Mouse (Mus musculus) kidney, embryonic 14.5 days (tissue): ENCODE measurements around the gene Gsc2. TPM values are rescaled to one million over a fixed set of nuclear protein-coding genes. Genes with fewer than 3 reads are reported as not detected.
"Not testable (repeated sequence)": the region's sequence is repeated elsewhere in the genome, so short reads cannot be mapped to it uniquely, and the experiment has no call there.

Source experiments
- ATAC-seq: fragments of 200-750 bp; cut with Nextera tagmentation; 2 replicates; pipeline ENCODE4 v1.8.0; 2017; ENCODE audit warnings: moderate number of reproducible peaks, mild to moderate bottlenecking, moderate TSS enrichment, moderate library complexity; ENCODE audit not compliant: low FRiP score, low TSS enrichment
- H3K27ac ChIP-seq: fragments of 300-500 bp; sonication (generic); 2 replicates; pipeline ENCODE4 v1.5.1; 2014; ENCODE audit warnings: low read depth, mild to moderate bottlenecking, low read length, moderate library complexity, mixed read lengths
- H3K27me3 ChIP-seq: fragments of 300-500 bp; sonication (generic); 2 replicates; pipeline ENCODE4 v1.6.1; 2014; ENCODE audit warnings: mild to moderate bottlenecking, low read length; ENCODE audit not compliant: control insufficient read depth, insufficient read depth
- H3K36me3 ChIP-seq: fragments of 300-500 bp; sonication (generic); 2 replicates; pipeline ENCODE4 v1.6.1; 2014; ENCODE audit warnings: low read length, mixed read lengths; ENCODE audit not compliant: control insufficient read depth, insufficient read depth
- H3K4me1 ChIP-seq: fragments of 300-500 bp; sonication (generic); 2 replicates; pipeline ENCODE4 v1.6.1; 2014; ENCODE audit warnings: low read length, mixed read lengths; ENCODE audit not compliant: control insufficient read depth, insufficient read depth
- H3K4me2 ChIP-seq: fragments of 300-500 bp; sonication (generic); replicated peaks from 2 replicates; pipeline ENCODE4 v1.6.1; 2014; ENCODE audit warnings: low read depth, mild to moderate bottlenecking, low read length
- H3K4me3 ChIP-seq: fragments of 300-500 bp; sonication (generic); 2 replicates; pipeline ENCODE4 v1.5.1; 2014; ENCODE audit warnings: mild to moderate bottlenecking, low read length
- H3K9ac ChIP-seq: fragments of 300-500 bp; sonication (generic); 2 replicates; pipeline ENCODE4 v1.6.1; 2014; ENCODE audit warnings: low read depth, mild to moderate bottlenecking, low read length, moderate library complexity
- H3K9me3 ChIP-seq: fragments of 300-500 bp; sonication (generic); 2 replicates; pipeline ENCODE4 v1.6.1; 2016; ENCODE audit warnings: low read length; ENCODE audit not compliant: control insufficient read depth
- WGBS: fragments of 180-500 bp; shearing (Covaris S2); extraction: QIAGEN DNeasy Blood & Tissue Kit; methylation state at CpG from one replicate; pipeline ENCODE4 v1.1.7; 2014; 5-methylcytosine and 5-hydroxymethylcytosine counted together
- polyA plus RNA-seq: library from polyadenylated mRNA; unstranded; fragments of >200 nt; fragmentation: Nextera tagmentation; extraction: Ambion mirVana; gene quantifications from 2 replicates; pipeline ENCODE4 v1.2.1, GENCODE M21; 2014

The Gsc2 gene
- polyA plus RNA-seq = not detected in 2 replicates

GRCm38 (mm10) chr16:17914307-17915249 lies at the start of gene Gsc2:
Gsc2 (minus strand) TSS chr16:17915059.
- ATAC-seq = no peak
- Histone ChIP-seq H3K27me3 (peaks cover 63% of the 10 kb centered on the region), H3K4me3 (peak within 1 kb of the TSS; percentile 38), H3K4me2 (peak within 1 kb of the TSS; percentile 60), H3K9me3 (no peaks in the 10 kb centered on the region), H3K27ac (no peak within 1 kb of the TSS), H3K9ac (peak within 1 kb of the TSS; percentile 8; the same call in 1 of the 2 replicates), H3K4me1 (peaks cover 17% of the 10 kb centered on the region), H3K36me3 (no peaks in the 10 kb centered on the region)
- under 1% methylated on average over 106 of the region's 106 CpGs for WGBS

- no peak for ATAC-seq
Observed at GRCm38 (mm10) chr16:17962091-17962490, 47.2 kb upstream of the Gsc2 start.

GRCm38 (mm10) chr16:17956052-17956638 lies 41.3 kb upstream of the Gsc2 start:
- H3K27ac ChIP-seq, ATAC-seq, H3K4me1 ChIP-seq, H3K4me2 ChIP-seq, H3K27me3 ChIP-seq, H3K36me3 ChIP-seq, H3K4me3 ChIP-seq, H3K9me3 ChIP-seq, H3K9ac ChIP-seq: not testable (repeated sequence)
- WGBS = 97% methylated on average over 17 of the region's 17 CpGs

More at GRCm38 (mm10) chr16:17962091-17962490, 47.2 kb upstream of the Gsc2 start:
- Histone ChIP-seq H3K9me3 (no peaks in the 10 kb centered on the region), H3K36me3 (no peaks in the 10 kb centered on the region), H3K27me3 (no peaks in the 10 kb centered on the region), H3K4me3 (no peak overlapping the region), H3K27ac (no peak overlapping the region), H3K4me2 (no peak overlapping the region), H3K4me1 (no peaks in the 10 kb centered on the region), H3K9ac (no peak overlapping the region)
- WGBS = 78% methylated on average over 7 of the region's 7 CpGs

GRCm38 (mm10) chr16:17951618-17952017 lies 36.8 kb upstream of the Gsc2 start:
- ATAC-seq = no peak
- no peaks in the 10 kb centered on the region for H3K27me3 ChIP-seq
- H3K4me1 ChIP-seq = no peaks in the 10 kb centered on the region
- no peak overlapping the region for H3K9ac ChIP-seq
- no peak overlapping the region for H3K4me2 ChIP-seq
- H3K36me3 ChIP-seq = no peaks in the 10 kb centered on the region
- H3K4me3 ChIP-seq = no peak overlapping the region
- WGBS = 82% methylated on average over 4 of the region's 4 CpGs
- no peak overlapping the region for H3K27ac ChIP-seq
- no peaks in the 10 kb centered on the region for H3K9me3 ChIP-seq

GRCm38 (mm10) chr16:17950068-17950467 lies 35.2 kb upstream of the Gsc2 start:
- no peak overlapping the region for H3K4me3 ChIP-seq
- H3K4me2 ChIP-seq = no peak overlapping the region
- 0 out of 2 replicates have a peak, but pooled peaks cover 4% of the 10 kb centered on the region for H3K4me1 ChIP-seq
- H3K27me3 ChIP-seq = no peaks in the 10 kb centered on the region
- no peaks in the 10 kb centered on the region for H3K9me3 ChIP-seq
- no peak for ATAC-seq
- WGBS = 74% methylated on average over 4 of the region's 4 CpGs
- H3K27ac ChIP-seq = no peak overlapping the region
- H3K9ac ChIP-seq = no peak overlapping the region
- H3K36me3 ChIP-seq = no peaks in the 10 kb centered on the region

- no peak for ATAC-seq
- H3K27ac ChIP-seq = no peak overlapping the region
- 42% methylated on average over 2 of the region's 2 CpGs for WGBS
- no peaks in the 10 kb centered on the region for H3K27me3 ChIP-seq
- no peak overlapping the region for H3K4me3 ChIP-seq
- no peak overlapping the region for H3K9ac ChIP-seq
- no peaks in the 10 kb centered on the region for H3K9me3 ChIP-seq
- 0 out of 2 replicates have a peak, but pooled peaks cover 4% of the 10 kb centered on the region for H3K4me1 ChIP-seq
- H3K4me2 ChIP-seq = no peak overlapping the region
- H3K36me3 ChIP-seq = no peaks in the 10 kb centered on the region
Observed at GRCm38 (mm10) chr16:17949421-17949877, 34.6 kb upstream of the Gsc2 start.

- Histone ChIP-seq H3K27ac (no peak overlapping the region), H3K4me1 (0 out of 2 replicates have a peak, but pooled peaks cover 4% of the 10 kb centered on the region), H3K4me3 (no peak overlapping the region), H3K4me2 (no peak overlapping the region), H3K9me3 (no peaks in the 10 kb centered on the region), H3K27me3 (no peaks in the 10 kb centered on the region), H3K36me3 (no peaks in the 10 kb centered on the region), H3K9ac (no peak overlapping the region)
- WGBS = 46% methylated on average over 7 of the region's 7 CpGs
- peak; percentile 73; the same call in 1 of the 2 replicates for ATAC-seq
Observed at GRCm38 (mm10) chr16:17945081-17945831, 30.4 kb upstream of the Gsc2 start.

- no peaks in the 10 kb centered on the region for H3K9me3 ChIP-seq
- no peak overlapping the region for H3K27ac ChIP-seq
- no peak overlapping the region for H3K4me3 ChIP-seq
- no peaks in the 10 kb centered on the region for H3K27me3 ChIP-seq
- no peak overlapping the region for H3K9ac ChIP-seq
- WGBS = 66% methylated on average over 8 of the region's 8 CpGs
- 0 out of 2 replicates have a peak, but pooled peaks cover 4% of the 10 kb centered on the region for H3K4me1 ChIP-seq
- H3K4me2 ChIP-seq = no peak overlapping the region
- ATAC-seq = no peak
- H3K36me3 ChIP-seq = no peaks in the 10 kb centered on the region
Observed at GRCm38 (mm10) chr16:17943466-17943865, 28.6 kb upstream of the Gsc2 start.
